Mouse (Mus musculus) lung, adult 2 months (tissue): Measurements from ENCODE around the gene Gm20388. TPM values are rescaled to one million over a fixed set of nuclear protein-coding genes. Genes with fewer than 3 reads are reported as not detected.

Experiments used
- DNase-seq: peaks from one replicate; pipeline ENCODE4 v3.0.0; 2022
- H3K4me1 ChIP-seq: fragments of 200-500 bp; 2 replicates; pipeline ENCODE4 v1.6.1; 2011; ENCODE audit warnings: low read length; ENCODE audit not compliant: control insufficient read depth, insufficient read depth
- H3K4me3 ChIP-seq: fragments of 200-500 bp; replicated peaks from 2 replicates; pipeline ENCODE3; 2011; ENCODE audit warnings: low read depth, mild to moderate bottlenecking, control low read depth, low read length; ENCODE audit errors: extremely low read depth
- CTCF ChIP-seq: fragments of 200-500 bp; IDR thresholded peaks from 2 replicates; pipeline ENCODE4 v1.5.1; 2011; ENCODE audit warnings: mild to moderate bottlenecking, low read length, control low read depth; ENCODE audit not compliant: insufficient read depth
- POLR2A ChIP-seq: fragments of 200-500 bp; IDR thresholded peaks from 2 replicates; pipeline ENCODE4 v1.6.1; 2011; ENCODE audit warnings: low read depth, mild to moderate bottlenecking, control low read depth, low read length, borderline replicate concordance; ENCODE audit errors: extremely low read depth
- WGBS: fragments of 180-500 bp; shearing (Covaris S2); methylation state at CpG from one replicate; pipeline ENCODE4 v1.1.7; 2018; 5-methylcytosine and 5-hydroxymethylcytosine counted together
- polyA plus RNA-seq: library from polyadenylated mRNA; depleted of rRNA; stranded (reverse); fragments of >200 nt; gene quantifications from 2 replicates; pipeline ENCODE4 v1.2.3, GENCODE M21; 2012

The Gm20388 gene
- polyA plus RNA-seq, 1 experiment, result 67.8 TPM

- DNase-seq, result no peak
- Histone ChIP-seq H3K4me3 (no peak overlapping the region), H3K4me1 (no peaks in the 10 kb centered on the region)
- WGBS, result 72% methylated on average over 8 of the region's 8 CpGs
- no peak for TF ChIP-seq CTCF
- TF ChIP-seq POLR2A, result no peak
These were observed 1568.5 kb downstream of the Gm20388 start for GRCm38 (mm10) chr8:121479144-121479543.

- WGBS, result 61% methylated on average over 26 of the region's 26 CpGs
- Histone ChIP-seq H3K4me3 (no peak overlapping the region), H3K4me1 (no peaks in the 10 kb centered on the region)
- TF ChIP-seq CTCF, result no peak
- TF ChIP-seq POLR2A, result no peak
- DNase-seq, result no peak
These were observed 1569.9 kb downstream of the Gm20388 start for GRCm38 (mm10) chr8:121480411-121481031.

GRCm38 (mm10) chr8:121484072-121484782 lies 1573.6 kb downstream of the Gm20388 start:
- DNase-seq, result no peak
- TF ChIP-seq CTCF, result no peak
- no peak for TF ChIP-seq POLR2A
- H3K4me3 ChIP-seq, result no peak overlapping the region
- H3K4me1 ChIP-seq, result no peaks in the 10 kb centered on the region
- WGBS, result 49% methylated on average over 23 of the region's 23 CpGs

GRCm38 (mm10) chr8:121491633-121492032 lies 1581.0 kb downstream of the Gm20388 start:
- 52% methylated on average over 9 of the region's 9 CpGs for WGBS
- Histone ChIP-seq H3K4me3 (no peak overlapping the region), H3K4me1 (no peaks in the 10 kb centered on the region)
- TF ChIP-seq POLR2A (no peak), CTCF (no peak)
- DNase-seq, result no peak

GRCm38 (mm10) chr8:121497621-121498020 lies 1587.0 kb downstream of the Gm20388 start:
- 78% methylated on average over 6 of the region's 6 CpGs for WGBS
- no peak for TF ChIP-seq POLR2A
- no peak for TF ChIP-seq CTCF
- no peak overlapping the region for H3K4me3 ChIP-seq
- no peaks in the 10 kb centered on the region for H3K4me1 ChIP-seq
- DNase-seq, result no peak

- WGBS, result 57% methylated on average over 9 of the region's 9 CpGs
- TF ChIP-seq CTCF (no peak), POLR2A (no peak)
- no peak overlapping the region for H3K4me3 ChIP-seq
- no peaks in the 10 kb centered on the region for H3K4me1 ChIP-seq
- no peak for DNase-seq
These were observed 1601.1 kb downstream of the Gm20388 start for GRCm38 (mm10) chr8:121511751-121512150.

GRCm38 (mm10) chr8:121513429-121513828 lies 1602.8 kb downstream of the Gm20388 start:
- DNase-seq, result peak; percentile 75
- no peak overlapping the region for H3K4me3 ChIP-seq
- TF ChIP-seq POLR2A, result no peak
- TF ChIP-seq CTCF, result peak; percentile 96
- no peaks in the 10 kb centered on the region for H3K4me1 ChIP-seq
- WGBS, result 5% methylated on average over 12 of the region's 12 CpGs

GRCm38 (mm10) chr8:121525111-121525818 lies 1614.6 kb downstream of the Gm20388 start:
- no peak for DNase-seq
- TF ChIP-seq CTCF (no peak), POLR2A (no peak)

GRCm38 (mm10) chr8:121526811-121527550 lies 1616.3 kb downstream of the Gm20388 start:
- no peak for DNase-seq
- TF ChIP-seq POLR2A (no peak), CTCF (no peak)
- WGBS, result 44% methylated on average over 6 of the region's 6 CpGs
- Histone ChIP-seq H3K4me3 (no peak overlapping the region), H3K4me1 (no peaks in the 10 kb centered on the region)

More at GRCm38 (mm10) chr8:121525111-121525818, 1614.6 kb downstream of the Gm20388 start:
- H3K4me3 ChIP-seq, result no peak overlapping the region
- no peaks in the 10 kb centered on the region for H3K4me1 ChIP-seq
- WGBS, result 52% methylated on average over 18 of the region's 18 CpGs
